Mouse (Mus musculus) right cerebral cortex, adult 2 months (tissue): ENCODE measurements around the gene Adgra1.

Source experiments
- DNase-seq, 2 experiments: peaks; one replicate each; pipeline ENCODE4 v3.0.0; 2021 to 2022; ENCODE audit warnings: low spot score in 2 of 2

Gene Adgra1

GRCm38 (mm10) chr7:139834036-139834435, at the start of gene Adgra1:
Gene Adgra1, plus strand, starts transcription at chr7:139834174.
- peak; percentile 92 to 93 for DNase-seq

- DNase-seq: no peak
Measured at GRCm38 (mm10) chr7:139787382-139787781, 46.6 kb upstream of the Adgra1 start.

GRCm38 (mm10) chr7:139788927-139789326, 45.0 kb upstream of the Adgra1 start:
- no peak for DNase-seq

DNA sequence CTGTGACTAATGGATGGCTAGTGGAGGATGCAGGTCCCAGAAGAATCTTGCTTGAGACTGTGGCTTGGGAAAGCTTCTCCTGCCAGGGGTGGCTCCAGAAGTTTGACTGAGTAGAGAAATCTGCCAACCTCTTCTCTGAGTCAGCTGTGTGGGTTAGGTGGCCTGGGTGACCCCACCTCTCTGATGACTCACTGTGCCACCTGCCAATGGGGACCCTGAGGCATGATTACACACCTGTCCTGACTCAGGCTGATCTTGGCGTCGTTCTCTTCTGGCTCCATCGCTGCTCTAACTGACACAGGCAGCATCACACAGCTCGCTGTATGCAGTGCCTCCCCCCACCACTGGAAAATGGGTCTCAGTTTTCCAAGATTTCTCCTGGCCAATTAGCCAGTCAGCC, 44.3 kb upstream of the Adgra1 start:
- DNase-seq: no peak

- peak; percentile 38 to 74 for DNase-seq
Measured at GRCm38 (mm10) chr7:139791601-139792000, 42.4 kb upstream of the Adgra1 start.

DNA sequence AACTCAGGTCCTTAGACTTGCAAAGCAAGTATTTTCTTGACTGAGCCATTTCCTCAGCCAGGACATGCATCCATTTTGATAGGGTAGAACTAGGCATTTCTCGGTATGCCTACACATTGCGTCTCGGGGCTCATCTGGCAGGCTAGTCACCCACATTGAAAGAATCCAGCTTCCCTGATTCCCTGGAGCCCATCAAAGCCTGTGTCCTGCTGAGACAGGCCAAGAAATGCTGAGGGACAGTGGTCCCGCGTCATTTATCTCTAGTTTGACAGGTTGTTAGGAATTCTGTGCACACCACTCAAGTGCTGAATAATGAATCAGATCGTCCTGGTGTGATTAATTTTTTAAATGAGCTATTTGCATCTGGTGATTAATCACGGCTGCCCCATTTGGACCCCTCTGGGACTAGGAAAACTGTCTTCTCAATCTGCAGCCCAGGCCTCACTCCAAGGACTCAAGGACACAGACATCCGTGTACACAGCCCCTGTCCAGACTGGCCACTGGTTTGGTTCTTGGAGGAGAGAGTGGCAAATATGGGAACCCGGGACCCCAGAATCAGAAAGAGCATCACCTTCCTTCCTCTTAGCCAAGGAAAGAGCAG, 38.9 kb upstream of the Adgra1 start:
- no peak for DNase-seq

GRCm38 (mm10) chr7:139797186-139798109, 36.5 kb upstream of the Adgra1 start:
- DNase-seq: no peak

GRCm38 (mm10) chr7:139806175-139806601, 27.8 kb upstream of the Adgra1 start:
- DNase-seq: peak in 1 of 2 experiments; percentile 14

DNA sequence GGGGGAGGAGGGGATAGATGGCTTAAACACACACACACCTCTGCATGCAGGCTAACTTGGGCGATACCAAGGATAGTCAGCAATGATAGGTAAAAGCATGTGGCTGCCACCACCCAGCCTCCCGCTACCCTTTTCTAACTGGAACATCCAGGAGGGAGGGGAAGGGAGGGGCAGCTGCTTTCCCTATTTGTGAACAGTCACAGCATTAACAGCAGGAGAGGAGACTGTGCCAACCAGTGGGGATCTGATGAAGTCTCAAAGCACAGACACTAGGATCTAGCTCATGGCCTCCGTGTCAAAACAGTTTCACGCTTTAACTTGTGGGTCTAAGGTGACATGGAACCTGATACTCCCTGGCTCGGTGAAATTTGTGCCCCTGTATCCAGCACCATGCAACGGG, 23.9 kb upstream of the Adgra1 start:
- DNase-seq: no peak

DNA sequence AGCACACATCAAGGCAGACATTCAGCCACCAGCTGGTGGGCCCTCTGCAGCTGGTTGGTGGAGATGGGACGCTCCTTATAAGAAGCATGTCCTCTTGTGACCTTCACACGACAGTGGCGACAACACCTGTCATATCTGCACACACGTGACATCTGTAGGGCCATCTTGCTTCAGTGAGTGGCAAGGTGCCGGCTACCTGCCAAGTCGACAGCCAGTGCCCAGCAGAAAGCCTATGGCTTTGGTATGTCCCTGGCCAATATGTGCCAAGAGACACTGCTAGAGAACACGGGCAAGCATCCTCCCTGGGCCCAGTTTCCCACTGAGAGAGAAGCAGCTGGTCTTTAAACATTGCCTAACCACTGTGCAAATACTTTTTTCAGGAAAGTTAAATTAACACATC, 22.3 kb upstream of the Adgra1 start:
- no peak for DNase-seq

DNA sequence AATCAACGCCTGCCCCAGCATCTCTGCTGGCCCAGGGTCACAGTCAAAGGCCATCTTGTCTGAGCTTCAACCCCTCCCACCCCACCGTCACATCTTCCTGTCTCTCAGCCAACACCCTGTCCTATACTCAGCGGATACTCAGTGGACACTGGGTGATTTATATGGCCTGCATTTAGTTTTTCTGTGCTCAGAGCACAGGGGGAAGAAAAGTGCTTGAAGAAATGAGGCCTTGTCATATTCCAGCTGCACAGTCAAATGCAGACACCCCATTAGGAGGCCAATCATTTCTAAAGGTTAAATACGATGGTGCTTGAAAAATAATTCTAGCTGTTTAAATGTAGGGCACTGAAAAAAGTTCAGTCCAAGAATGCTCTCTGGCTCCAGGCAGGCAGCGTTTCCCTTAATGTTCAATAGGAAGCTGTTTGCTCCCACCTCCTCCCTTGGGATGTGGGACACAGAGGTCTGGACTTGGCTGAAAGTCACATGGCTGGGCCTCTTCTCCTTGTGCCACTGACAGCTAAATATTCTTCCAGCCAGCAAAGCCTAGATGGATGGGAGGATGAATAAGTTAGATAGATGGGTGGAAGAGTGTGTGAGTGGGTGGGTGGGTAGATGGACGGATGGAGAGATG, 20.3 kb upstream of the Adgra1 start:
- DNase-seq: no peak

DNA sequence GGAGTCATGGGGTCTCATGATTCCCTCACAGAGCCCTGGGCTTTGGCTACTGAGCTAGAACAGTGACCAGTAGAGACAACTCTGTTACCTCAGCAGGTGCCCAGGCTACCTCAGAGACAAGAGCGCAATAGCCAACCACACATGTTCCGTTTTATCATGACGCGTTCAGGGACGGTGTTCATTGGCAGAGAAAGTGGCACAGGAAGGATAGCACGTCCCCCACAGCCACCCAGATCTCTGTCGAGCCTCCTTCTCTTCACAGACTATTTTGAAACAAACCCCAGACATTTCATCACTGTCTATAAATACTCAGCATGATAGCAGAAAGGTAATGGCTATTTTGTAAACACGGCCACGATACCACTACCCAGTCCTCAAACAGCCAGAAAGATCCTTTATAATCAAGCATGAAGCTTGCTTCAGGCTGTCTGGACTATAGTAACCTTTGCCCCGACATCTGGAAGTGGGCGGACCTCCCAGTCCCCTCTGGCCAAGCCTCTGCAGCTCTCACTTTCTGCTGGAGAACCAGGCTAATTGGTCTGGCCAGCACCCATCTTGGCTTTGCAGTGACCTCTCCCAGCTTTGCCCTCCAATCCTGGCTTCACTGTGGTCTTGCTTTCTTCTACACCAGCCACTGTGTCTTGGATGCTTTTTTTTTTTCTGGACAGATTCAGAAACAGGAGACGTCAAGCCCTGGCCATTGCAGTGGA, 11.5 kb upstream of the Adgra1 start:
- peak in 1 of 2 experiments; percentile 39 for DNase-seq

- no peak for DNase-seq
Measured at GRCm38 (mm10) chr7:139827687-139828086, 6.3 kb upstream of the Adgra1 start.

- no peak for DNase-seq
Measured at GRCm38 (mm10) chr7:139833532-139833931, 442 bp upstream of the Adgra1 start.

DNA sequence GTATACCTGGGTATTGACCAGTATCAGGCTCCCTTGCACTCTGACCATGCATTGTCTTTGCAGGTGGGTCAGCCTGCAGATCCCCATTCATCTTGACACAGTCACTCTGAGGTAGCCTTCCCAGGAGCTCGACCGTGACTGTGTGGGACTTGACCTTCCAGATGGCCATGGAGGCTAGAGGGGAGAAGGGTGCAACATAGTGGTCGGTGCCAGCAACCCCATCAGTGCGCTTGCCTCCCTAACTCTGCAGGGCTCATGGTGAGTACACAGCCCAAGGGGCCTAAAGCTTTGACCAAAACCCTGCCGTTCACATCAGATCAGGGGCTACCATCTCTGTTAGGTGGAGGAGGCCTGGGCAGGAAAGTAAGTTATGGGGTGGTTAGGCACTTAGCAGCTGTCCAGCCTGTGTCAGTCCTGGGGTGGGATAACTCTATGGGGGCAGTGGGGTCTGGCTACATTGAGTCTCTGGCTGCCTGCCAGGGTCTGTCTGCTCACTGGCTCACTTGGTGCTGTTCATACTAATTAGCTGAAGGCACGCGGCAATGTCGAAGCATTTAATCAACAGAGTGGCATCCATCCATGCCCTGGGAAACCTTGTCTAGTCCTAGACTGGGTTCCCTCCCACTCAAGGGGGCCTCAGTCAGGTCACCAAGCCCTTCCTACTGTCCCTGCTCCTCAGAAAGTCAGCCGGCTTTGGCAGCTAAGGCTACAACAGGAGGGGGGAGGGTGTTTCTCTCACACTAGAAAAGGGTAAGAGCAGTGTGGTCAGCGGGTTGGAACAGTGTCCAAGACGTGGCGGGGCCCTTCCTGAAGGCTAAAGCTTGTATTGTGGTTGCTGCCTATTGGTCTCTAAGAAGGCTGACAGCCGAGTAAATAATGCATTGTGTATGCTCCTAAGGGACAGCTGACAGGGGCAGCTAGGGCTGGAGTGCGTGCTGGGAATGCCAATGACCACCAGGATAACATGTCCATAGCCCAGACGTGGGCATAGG, 1.5 kb downstream of the Adgra1 start:
- peak in 1 of 2 experiments; percentile 43 for DNase-seq

GRCm38 (mm10) chr7:139840443-139841168, 6.6 kb downstream of the Adgra1 start:
- DNase-seq: no peak

DNA sequence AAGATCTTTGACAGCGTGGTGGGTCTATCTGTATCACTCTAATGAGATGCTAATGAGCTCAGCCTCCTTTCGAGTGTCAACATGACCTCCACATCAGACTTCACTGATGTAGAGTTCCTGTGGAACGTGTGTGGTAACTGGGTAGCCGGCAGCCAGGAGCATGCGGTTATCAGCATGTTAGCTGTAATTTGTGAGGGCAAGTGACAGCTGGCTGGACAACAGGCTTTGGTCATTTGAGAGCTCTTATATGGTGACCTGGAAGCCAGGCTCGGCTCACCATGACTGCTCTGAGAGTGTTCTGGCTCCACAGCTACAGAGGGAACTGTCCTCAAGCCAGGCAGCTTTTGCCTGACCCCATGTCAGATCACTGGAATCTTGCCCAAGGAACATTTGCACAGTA, 8.4 kb downstream of the Adgra1 start:
- DNase-seq: no peak

DNA sequence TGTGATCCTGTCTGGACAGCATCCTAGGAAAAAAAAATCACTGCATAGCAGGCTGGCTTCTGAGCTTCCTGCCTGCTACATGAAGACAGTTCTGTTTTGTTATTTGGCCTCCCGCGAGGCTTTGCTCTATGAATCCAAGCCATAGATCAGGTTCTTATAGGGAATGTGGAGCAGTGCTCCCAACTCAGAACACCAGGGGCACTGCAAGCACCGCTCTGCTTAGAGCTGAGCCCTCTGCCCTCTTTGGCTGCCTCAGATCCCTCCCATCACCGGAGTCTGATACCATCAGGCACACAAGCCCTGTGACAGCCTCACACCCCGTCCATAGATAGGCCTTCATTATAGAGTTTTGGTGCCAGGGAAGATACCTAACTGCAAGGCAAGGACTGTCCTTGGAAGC, 9.2 kb downstream of the Adgra1 start:
- no peak for DNase-seq

GRCm38 (mm10) chr7:139843776-139844175, 9.8 kb downstream of the Adgra1 start:
- no peak for DNase-seq

DNA sequence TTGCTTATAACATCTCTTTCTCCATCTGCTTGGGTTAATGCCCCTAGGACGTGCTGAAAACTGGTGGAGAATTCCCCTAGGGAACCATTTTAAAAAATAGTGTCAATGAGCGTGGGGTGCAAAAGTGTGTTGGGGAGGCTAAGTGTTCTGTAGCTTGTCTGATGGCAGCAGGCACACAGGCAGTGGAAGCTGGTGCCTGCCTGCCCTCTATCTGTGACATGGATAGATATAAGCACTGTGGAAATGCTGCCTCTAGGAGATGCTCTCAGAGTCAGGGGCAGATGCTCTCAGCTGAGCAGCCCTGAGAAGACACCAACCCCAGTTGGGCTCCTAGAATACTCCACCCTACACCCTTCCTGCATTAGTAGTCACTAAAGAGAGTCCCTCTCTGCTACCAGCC, 11.1 kb downstream of the Adgra1 start:
- no peak for DNase-seq
